Mouse (Mus musculus) lung, adult 10 weeks (tissue): ENCODE results near the gene Vmn1r212. TPM values are rescaled to one million over a fixed set of nuclear protein-coding genes. Genes with fewer than 3 reads are reported as not detected.

Experiments used
- polyA plus RNA-seq: library from polyadenylated mRNA; stranded (reverse); fragments of 350-450 nt; fragmentation: Illumina TruSeq; extraction: RNeasy Lipid Tissue Mini Kit (QIAGEN cat#74804); gene quantifications from one replicate; pipeline ENCODE4 v1.2.3, GENCODE M21; 2014; ENCODE audit warnings: low read depth, low replicate concordance; ENCODE audit not compliant: insufficient read depth

The Vmn1r212 gene
- not detected for polyA plus RNA-seq

DNA sequence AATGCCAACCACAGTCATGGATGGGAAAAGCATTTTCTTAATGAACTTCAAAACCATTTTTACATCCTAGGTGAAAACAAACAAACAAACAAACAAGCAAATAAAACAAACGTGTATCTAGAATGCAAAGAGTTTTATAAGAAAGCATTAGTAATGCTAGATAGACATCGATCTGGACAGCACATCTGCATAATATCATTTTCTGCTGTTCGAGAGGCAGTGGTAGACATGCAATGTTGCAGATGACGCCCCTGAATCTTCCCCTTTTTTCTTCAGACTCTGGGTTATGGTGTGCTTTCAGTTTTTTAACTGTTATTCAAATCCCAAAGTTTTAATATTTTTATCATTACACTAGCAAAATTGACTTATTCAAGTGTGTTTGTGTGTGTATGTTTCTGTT lies at the start of gene Vmn1r212:
Gene Vmn1r212, minus strand, starts transcription at position 101 of the 400 bp plus-strand sequence.

DNA sequence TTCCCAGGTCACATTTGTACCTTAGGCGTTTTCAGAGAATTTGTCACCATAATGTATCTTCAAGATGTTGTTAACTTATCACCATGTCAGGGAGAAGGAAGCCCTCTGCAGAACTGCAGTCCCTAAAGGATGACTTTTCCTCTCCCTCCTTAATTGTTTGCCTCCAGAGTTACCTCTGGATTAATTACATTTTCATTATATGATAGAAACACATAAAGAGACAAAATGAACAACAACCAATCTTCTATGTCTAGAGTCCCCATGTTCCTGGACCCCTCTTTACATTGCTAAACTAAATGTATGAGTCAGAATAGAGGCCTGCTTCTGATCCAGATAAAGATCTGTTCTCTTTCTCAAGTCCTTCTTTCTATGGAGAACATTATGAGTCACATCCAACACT lies 26.5 kb downstream of the Vmn1r212 start, which contains the start of gene Vmn1r211:
Gene Vmn1r211, minus strand, starts transcription at position 101 of the 400 bp plus-strand sequence.

Other genes starting within 250 kb of the Vmn1r212 start
- gene Vmn1r207-ps, start 154.6 kb downstream of the Vmn1r212 start, polyA plus RNA-seq, result not detected
- gene Vmn1r208, start 106.8 kb downstream of the Vmn1r212 start, polyA plus RNA-seq, result not detected
- gene Vmn1r209, start 74.5 kb downstream of the Vmn1r212 start, polyA plus RNA-seq, result not detected
- gene Vmn1r210, start 52.9 kb downstream of the Vmn1r212 start, polyA plus RNA-seq, result not detected
- not detected for gene Vmn1r211, start 26.6 kb downstream of the Vmn1r212 start, polyA plus RNA-seq
- not detected for gene Vmn1r213, start 123.5 kb upstream of the Vmn1r212 start, polyA plus RNA-seq
- gene Vmn1r214, start 146.2 kb upstream of the Vmn1r212 start, polyA plus RNA-seq, result not detected
- gene Vmn1r215, start 183.8 kb upstream of the Vmn1r212 start, polyA plus RNA-seq, result not detected
- not detected for gene Vmn1r217, start 234.0 kb upstream of the Vmn1r212 start, polyA plus RNA-seq
- not detected for gene Vmn1r218, start 248.9 kb upstream of the Vmn1r212 start, polyA plus RNA-seq